ENCODE assay signal across 27 mouse cellular contexts in genomic region chr10:19946644-19947043, GRCm38 (mm10). TPM values are rescaled to one million over a fixed set of nuclear protein-coding genes. Genes with fewer than 3 reads are reported as not detected.
DNase-seq lines count a peak whose midpoint lies in the region; TF ChIP-seq lines count a peak whose summit lies in the region.
"Had no signal": no experiment of that assay in that cellular context is flagged by ENCODE, and none has a peak within 500 bp of the region (broad histone marks: within the 10 kb centered on the region; RNA-seq: fewer than 3 reads in every experiment).

No protein-coding gene starts in this region.

- no peak overlapping the region for H3K27ac ChIP-seq in heart, embryonic 10.5 days
- no peak overlapping the region for H3K27ac ChIP-seq in heart, adult 2 months
- H3K27ac ChIP-seq in liver, adult 2 months (replicated peaks; ENCODE audit: insufficient read depth, low read depth, low read length), result peak overlapping the region; percentile 69
- H3K27ac ChIP-seq: embryonic facial prominence, embryonic 12.5 days; embryonic facial prominence, embryonic 15.5 days; gastrocnemius, adult 2 months; heart, embryonic 15.5 days; hindbrain, embryonic 10.5 days; hindbrain, embryonic 13.5 days had no signal

- H3K79me2 ChIP-seq in heart, adult 2 months (replicated peaks; ENCODE audit: control insufficient read depth, insufficient read depth, low read length), result peaks cover 5% of the 10 kb centered on the region
- H3K79me2 ChIP-seq in liver, adult 2 months (ENCODE audit: control insufficient read depth, insufficient read depth, low read length), result peaks cover 10% of the 10 kb centered on the region; the same call in 1 of the 2 replicates

- no peak overlapping the region for H3K4me3 ChIP-seq in heart, embryonic 10.5 days
- no peak overlapping the region for H3K4me3 ChIP-seq in heart, adult 2 months
- no peak overlapping the region for H3K4me3 ChIP-seq in liver, adult 2 months (ENCODE audit: insufficient read depth, low read depth, low read length)
- H3K4me3 ChIP-seq: embryonic facial prominence, embryonic 12.5 days; embryonic facial prominence, embryonic 15.5 days; gastrocnemius, adult 2 months; heart, embryonic 12.5 days; heart, embryonic 15.5 days; hindbrain, embryonic 10.5 days; hindbrain, embryonic 13.5 days had no signal

- TF ChIP-seq POLR2A in heart, adult 2 months (IDR thresholded peaks at IDR 0.05; ENCODE audit: insufficient read depth, low read depth, low read length), result no peak
- TF ChIP-seq POLR2A in liver, adult 2 months (IDR thresholded peaks at IDR 0.05; ENCODE audit: extremely low read depth, insufficient read depth, low read length), result no peak

- DNase-seq in heart, embryonic 10.5 days (ENCODE audit: low spot score), result peak; percentile 38
- DNase-seq in heart, adult 2 months, result no peak
- DNase-seq in liver, adult 2 months (ENCODE audit: extremely low read depth, low read depth, low spot score), result peak; percentile 94
- no peak for DNase-seq in liver
- peak; percentile 1 for DNase-seq in thymus, postnatal 4 days
- DNase-seq in thymus, postnatal 25 days, result no peak
- DNase-seq: adrenal gland, postnatal 10 days; adrenal gland, postnatal 36 days; B cell, adult 2 months; cerebellum, adult 11 months; cerebellum, adult 2 months; cerebellum, adult 9-11 months; cerebellum, postnatal 25 days; forebrain, postnatal 0 days; gastrocnemius, adult 2 months; gastrocnemius, postnatal 14 days; heart, postnatal 10 days; heart, postnatal 36 days had no signal

- WGBS in heart, embryonic 10.5 days, result 86% methylated on average over 6 of the region's 6 CpGs
- 81% methylated on average over 6 of the region's 6 CpGs for WGBS in heart, adult 2 months
- 22% methylated on average over 6 of the region's 6 CpGs for WGBS in liver, adult 2 months

- no peak for TF ChIP-seq EP300 in heart, adult 2 months (IDR thresholded peaks at IDR 0.05; ENCODE audit: insufficient read depth, low read depth, low read length)

- no peak for TF ChIP-seq CTCF in heart, adult 2 months (IDR thresholded peaks at IDR 0.05)
- TF ChIP-seq CTCF in liver, adult 2 months (IDR thresholded peaks at IDR 0.05; ENCODE audit: low read depth, low read length), result no peak

- H3K4me1 ChIP-seq in heart, embryonic 10.5 days, result no peaks in the 10 kb centered on the region
- no peaks in the 10 kb centered on the region; the same call in none of the 2 replicates for H3K4me1 ChIP-seq in heart, adult 2 months (ENCODE audit: control insufficient read depth, insufficient read depth, low read length)
- H3K4me1 ChIP-seq in liver, adult 2 months (ENCODE audit: control insufficient read depth, insufficient read depth, low read length), result peaks cover 24% of the 10 kb centered on the region
- H3K4me1 ChIP-seq: embryonic facial prominence, embryonic 12.5 days; embryonic facial prominence, embryonic 15.5 days; hindbrain, embryonic 10.5 days; hindbrain, embryonic 13.5 days had no signal

- no peak overlapping the region for H3K9ac ChIP-seq in heart, adult 2 months (ENCODE audit: low read depth, low read length)
- no peak overlapping the region for H3K9ac ChIP-seq in liver, adult 2 months (ENCODE audit: low read depth, low read length)
- H3K9ac ChIP-seq: embryonic facial prominence, embryonic 12.5 days; embryonic facial prominence, embryonic 15.5 days; forebrain, postnatal 0 days; heart, embryonic 12.5 days; heart, embryonic 15.5 days; hindbrain, embryonic 13.5 days had no signal

- intact Hi-C loops in heart, adult 2 months (cut with DNase I), result no loop called here

- no peaks in the 10 kb centered on the region for H3K9me3 ChIP-seq in heart, embryonic 10.5 days
- H3K9me3 ChIP-seq: embryonic facial prominence, embryonic 12.5 days; embryonic facial prominence, embryonic 15.5 days; G1E; heart, embryonic 12.5 days; heart, embryonic 15.5 days; hindbrain, embryonic 10.5 days; hindbrain, embryonic 13.5 days had no signal

- peaks cover 3% of the 10 kb centered on the region; the same call in 1 of the 2 replicates for H3K36me3 ChIP-seq in heart, embryonic 10.5 days
- peaks cover 7% of the 10 kb centered on the region for H3K36me3 ChIP-seq in heart, adult 2 months (ENCODE audit: control insufficient read depth, insufficient read depth, low read length)
- H3K36me3 ChIP-seq in liver, adult 2 months (ENCODE audit: control insufficient read depth, insufficient read depth, low read length), result no peaks in the 10 kb centered on the region
- H3K36me3 ChIP-seq: embryonic facial prominence, embryonic 12.5 days; embryonic facial prominence, embryonic 15.5 days; G1E; heart, embryonic 12.5 days; heart, embryonic 15.5 days; hindbrain, embryonic 10.5 days; hindbrain, embryonic 13.5 days had no signal

- H3K27me3 ChIP-seq in heart, embryonic 10.5 days (ENCODE audit: insufficient read depth, poor library complexity, severe bottlenecking), result no peaks in the 10 kb centered on the region
- no peaks in the 10 kb centered on the region for H3K27me3 ChIP-seq in heart, adult 2 months (ENCODE audit: control insufficient read depth, insufficient read depth, low read length)
- no peaks in the 10 kb centered on the region for H3K27me3 ChIP-seq in liver, adult 2 months (ENCODE audit: control insufficient read depth, insufficient read depth, low read length)
- H3K27me3 ChIP-seq: CH12.LX; embryonic facial prominence, embryonic 12.5 days; embryonic facial prominence, embryonic 15.5 days; heart, embryonic 12.5 days; heart, embryonic 15.5 days; hindbrain, embryonic 13.5 days; Patski had no signal

RNA-seq across cellular contexts. Expression of gene Map3k5, which starts 12.4 kb away (rescaled TPM):
- polyA plus RNA-seq in heart, embryonic 10.5 days (2016; fragmentation: Nextera tagmentation; extraction: Ambion mirVana), result 2.4 and 2.6 TPM in 2 replicates
- 10 to 100 TPM; 42.6 to 45.3 TPM for total RNA-seq in heart, adult 2 months (2021)
- 7.6 and 11.9 TPM in 2 replicates for polyA plus RNA-seq in heart, adult 2 months (2012; rRNA removed)
- 25.4 and 26.4 TPM in 2 replicates for total RNA-seq in liver, adult 2 months (2014; rRNA removed)
- 2.8 and 2.9 TPM in 2 replicates for polyA plus RNA-seq in liver, adult 2 months (2012; rRNA removed)

RNA-seq across cellular contexts. Expression of gene Pex7, which starts 39.2 kb away (rescaled TPM):
- polyA plus RNA-seq in heart, embryonic 10.5 days (2016; fragmentation: Nextera tagmentation; extraction: Ambion mirVana), result 31.6 and 41.5 TPM in 2 replicates
- 10 to 100 TPM; 32.5 to 32.8 TPM for total RNA-seq in heart, adult 2 months (2021)
- 37.6 and 59.0 TPM in 2 replicates for polyA plus RNA-seq in heart, adult 2 months (2012; rRNA removed)
- 112 and 114 TPM in 2 replicates for total RNA-seq in liver, adult 2 months (2014; rRNA removed)
- polyA plus RNA-seq in liver, adult 2 months (2012; rRNA removed), result 118 and 129 TPM in 2 replicates

Comparison
In these comparisons a context has a peak if more than half of its experiments do, and no peak if none do; other contexts are left out.
1. DNase-seq: peak in heart, embryonic 10.5 days (single experiment), liver, adult 2 months (single experiment) and thymus, postnatal 4 days (single experiment); none in heart, adult 2 months (0 of 2), liver (single experiment) and thymus, postnatal 25 days (single experiment).